Mouse (Mus musculus) heart, embryonic 14.5 days (tissue): Measurements from ENCODE around the gene Ang6. TPM values are rescaled to one million over a fixed set of nuclear protein-coding genes. Genes with fewer than 3 reads are reported as not detected.
"Not testable (repeated sequence)": the region's sequence is repeated elsewhere in the genome, so short reads cannot be mapped to it uniquely, and the experiment has no call there.

Experiments used
- ATAC-seq: fragments of 200-750 bp; cut with Nextera tagmentation; 2 replicates; pipeline ENCODE4 v1.8.0; 2017; ENCODE audit warnings: low read depth, moderate TSS enrichment; ENCODE audit not compliant: insufficient number of reproducible peaks, insufficient read depth, low FRiP score
- H3K27ac ChIP-seq, 2 experiments: fragments of 200-500 bp in 1 of 2; fragments of 300-500 bp in 1 of 2; sonication (generic) in 1 of 2; replicated peaks in 1 of 2; 2 replicates each; pipeline ENCODE4 v1.5.1; 2012 to 2014; ENCODE audit warnings: low read depth in 2 of 2, low read length in 2 of 2, control low read depth in 1 of 2, mild to moderate bottlenecking in 1 of 2, mixed read lengths in 1 of 2; ENCODE audit not compliant: control insufficient read depth in 1 of 2, insufficient read depth in 1 of 2
- H3K27me3 ChIP-seq: fragments of 300-500 bp; sonication (generic); 2 replicates; pipeline ENCODE4 v1.6.1; 2014; ENCODE audit warnings: mild to moderate bottlenecking, low read length, control low read depth; ENCODE audit not compliant: control insufficient read depth, insufficient read depth
- H3K36me3 ChIP-seq: fragments of 300-500 bp; sonication (generic); 2 replicates; pipeline ENCODE4 v1.6.1; 2014; ENCODE audit warnings: mild to moderate bottlenecking, control low read depth, low read length, mixed read lengths; ENCODE audit not compliant: control insufficient read depth, insufficient read depth
- H3K4me1 ChIP-seq, 2 experiments: fragments of 200-500 bp in 1 of 2; fragments of 300-500 bp in 1 of 2; sonication (generic) in 1 of 2; 2 replicates each; pipeline ENCODE4 v1.6.1; 2012 to 2014; ENCODE audit warnings: low read length in 2 of 2, control low read depth in 1 of 2, mixed read lengths in 1 of 2; ENCODE audit not compliant: control insufficient read depth in 2 of 2, insufficient read depth in 2 of 2
- H3K4me2 ChIP-seq: fragments of 300-500 bp; sonication (generic); 2 replicates; pipeline ENCODE4 v1.6.1; 2014; ENCODE audit warnings: mild to moderate bottlenecking, low read length
- H3K4me3 ChIP-seq, 2 experiments: fragments of 200-500 bp in 1 of 2; fragments of 300-500 bp in 1 of 2; sonication (generic) in 1 of 2; 2 replicates each; pipeline ENCODE4 v1.5.1; 2012 to 2014; ENCODE audit warnings: low read length in 2 of 2, mild to moderate bottlenecking in 2 of 2, control low read depth in 1 of 2, low read depth in 1 of 2, moderate library complexity in 1 of 2; ENCODE audit not compliant: control insufficient read depth in 1 of 2, insufficient read depth in 1 of 2
- H3K9ac ChIP-seq: fragments of 300-500 bp; sonication (generic); 2 replicates; pipeline ENCODE4 v1.6.1; 2014; ENCODE audit warnings: mild to moderate bottlenecking, low read length
- H3K9me3 ChIP-seq: fragments of 300-500 bp; sonication (generic); 2 replicates; pipeline ENCODE4 v1.6.1; 2016; ENCODE audit warnings: low read length, control low read depth; ENCODE audit not compliant: control insufficient read depth
- WGBS: fragments of 180-500 bp; shearing (Covaris S2); extraction: QIAGEN DNeasy Blood & Tissue Kit; methylation state at CpG from one replicate; pipeline ENCODE4 v1.1.7; 2014; 5-methylcytosine and 5-hydroxymethylcytosine counted together
- polyA plus RNA-seq: library from polyadenylated mRNA; unstranded; fragments of >200 nt; fragmentation: Nextera tagmentation; extraction: Ambion mirVana; gene quantifications from 2 replicates; pipeline ENCODE4 v1.2.1, GENCODE M21; 2014

The Ang6 gene
- not detected in 2 replicates for polyA plus RNA-seq

- ATAC-seq: no peak
- Histone ChIP-seq H3K4me3 (no peak within 1 kb of the TSS), H3K9ac (no peak within 1 kb of the TSS), H3K27ac (no peak within 1 kb of the TSS), H3K4me2 (no peak within 1 kb of the TSS), H3K36me3 (no peaks in the 10 kb centered on the region), H3K27me3 (no peaks in the 10 kb centered on the region), H3K4me1 (no peaks in the 10 kb centered on the region), H3K9me3 (no peaks in the 10 kb centered on the region)
- 82% methylated on average over 1 of the region's 1 CpGs for WGBS
These were observed at the start of gene Ang6 for GRCm38 (mm10) chr14:44002169-44002568. TSS of gene Ang6 (minus strand) at chr14:44002269.

GRCm38 (mm10) chr14:44046567-44046966 is 44.5 kb upstream of the Ang6 start:
- H3K36me3 ChIP-seq, H3K4me3 ChIP-seq, ATAC-seq, H3K9me3 ChIP-seq, H3K9ac ChIP-seq, H3K27me3 ChIP-seq, H3K27ac ChIP-seq, H3K4me2 ChIP-seq, H3K4me1 ChIP-seq: not testable (repeated sequence)
- WGBS: 65% methylated on average over 2 of the region's 2 CpGs

- 42% methylated on average over 1 of the region's 3 CpGs for WGBS
- H3K4me1 ChIP-seq, H3K4me2 ChIP-seq: not testable (repeated sequence)
These were observed 29.8 kb upstream of the Ang6 start for GRCm38 (mm10) chr14:44031828-44032227.

GRCm38 (mm10) chr14:44009686-44010085 is 7.6 kb upstream of the Ang6 start:
- H3K9me3 ChIP-seq, H3K4me1 ChIP-seq, H3K36me3 ChIP-seq, H3K27me3 ChIP-seq, ATAC-seq, H3K9ac ChIP-seq, H3K4me2 ChIP-seq, H3K4me3 ChIP-seq, H3K27ac ChIP-seq: not testable (repeated sequence)
- 49% methylated on average over 2 of the region's 2 CpGs for WGBS

More at GRCm38 (mm10) chr14:44031828-44032227, 29.8 kb upstream of the Ang6 start:
- not testable (repeated sequence) for H3K4me3 ChIP-seq, ATAC-seq, H3K9me3 ChIP-seq, H3K27me3 ChIP-seq, H3K36me3 ChIP-seq, H3K27ac ChIP-seq, H3K9ac ChIP-seq

- not testable (repeated sequence) for H3K36me3 ChIP-seq, H3K4me2 ChIP-seq, H3K9ac ChIP-seq, H3K27me3 ChIP-seq, H3K4me3 ChIP-seq, H3K9me3 ChIP-seq, H3K27ac ChIP-seq, H3K4me1 ChIP-seq, ATAC-seq
- WGBS: no CpG with 5 or more reads among the region's 1 CpGs
These were observed 6.0 kb upstream of the Ang6 start for GRCm38 (mm10) chr14:44008021-44008420.

GRCm38 (mm10) chr14:44001600-44001999 is 469 bp downstream of the Ang6 start:
- Histone ChIP-seq H3K4me3 (no peak overlapping the region), H3K27me3 (no peaks in the 10 kb centered on the region), H3K4me2 (no peak overlapping the region), H3K4me1 (no peaks in the 10 kb centered on the region), H3K9me3 (no peaks in the 10 kb centered on the region), H3K36me3 (no peaks in the 10 kb centered on the region), H3K27ac (no peak overlapping the region), H3K9ac (no peak overlapping the region)
- no peak for ATAC-seq
- WGBS: 42% methylated on average over 3 of the region's 3 CpGs

GRCm38 (mm10) chr14:43998455-43999000 is 3.5 kb downstream of the Ang6 start:
- WGBS: 83% methylated on average over 2 of the region's 2 CpGs
- H3K4me3 ChIP-seq, H3K27me3 ChIP-seq, H3K9me3 ChIP-seq, H3K36me3 ChIP-seq, ATAC-seq, H3K27ac ChIP-seq, H3K4me2 ChIP-seq, H3K4me1 ChIP-seq, H3K9ac ChIP-seq: not testable (repeated sequence)

GRCm38 (mm10) chr14:43987404-43987803 is 14.7 kb downstream of the Ang6 start:
- not testable (repeated sequence) for H3K27ac ChIP-seq, H3K36me3 ChIP-seq, H3K4me1 ChIP-seq, H3K9ac ChIP-seq, H3K9me3 ChIP-seq, H3K4me2 ChIP-seq, H3K4me3 ChIP-seq, H3K27me3 ChIP-seq, ATAC-seq
- 8% methylated on average over 5 of the region's 5 CpGs for WGBS
